Mouse (Mus musculus) liver, embryonic 12.5 days (tissue): ENCODE data around the gene Mospd3. TPM values are rescaled to one million over a fixed set of nuclear protein-coding genes. Genes with fewer than 3 reads are reported as not detected.

Experiments
- ATAC-seq: fragments of 200-750 bp; cut with Nextera tagmentation; 2 replicates; pipeline ENCODE4 v1.8.0; 2017; ENCODE audit warnings: moderate number of reproducible peaks, mild to moderate bottlenecking, moderate library complexity
- H3K27ac ChIP-seq: fragments of 300-500 bp; sonication (generic); 2 replicates; pipeline ENCODE4 v1.5.1; 2016; ENCODE audit warnings: mild to moderate bottlenecking
- H3K27me3 ChIP-seq: fragments of 300-500 bp; sonication (generic); replicated peaks from 2 replicates; pipeline ENCODE4 v1.6.1; 2016; ENCODE audit warnings: mild to moderate bottlenecking, moderate library complexity
- H3K36me3 ChIP-seq: fragments of 300-500 bp; sonication (generic); 2 replicates; pipeline ENCODE4 v1.6.1; 2016; ENCODE audit warnings: mild to moderate bottlenecking, moderate library complexity
- H3K4me1 ChIP-seq: fragments of 300-500 bp; sonication (generic); 2 replicates; pipeline ENCODE4 v1.6.1; 2016
- H3K4me2 ChIP-seq: fragments of 300-500 bp; sonication (generic); 2 replicates; pipeline ENCODE4 v1.6.1; 2016; ENCODE audit warnings: mild to moderate bottlenecking, moderate library complexity
- H3K4me3 ChIP-seq: fragments of 300-500 bp; sonication (generic); 2 replicates; pipeline ENCODE4 v1.5.1; 2016; ENCODE audit warnings: mild to moderate bottlenecking, moderate library complexity
- H3K9ac ChIP-seq: fragments of 300-500 bp; sonication (generic); 2 replicates; pipeline ENCODE4 v1.6.1; 2016; ENCODE audit warnings: mild to moderate bottlenecking, moderate library complexity
- H3K9me3 ChIP-seq: fragments of 300-500 bp; sonication (generic); replicated peaks from 2 replicates; pipeline ENCODE4 v1.6.1; 2016; ENCODE audit warnings: mild to moderate bottlenecking, moderate library complexity
- WGBS: fragments of 180-500 bp; shearing (Covaris S2); methylation state at CpG from one replicate; pipeline ENCODE4 v1.1.7; 2016; ENCODE audit not compliant: insufficient replicate concordance; 5-methylcytosine and 5-hydroxymethylcytosine counted together
- polyA plus RNA-seq: library from polyadenylated mRNA; unstranded; fragments of >200 nt; fragmentation: Nextera tagmentation; extraction: Ambion mirVana; gene quantifications from 2 replicates; pipeline ENCODE4 v1.2.1, GENCODE M21; 2016

The Mospd3 gene
- polyA plus RNA-seq, 1 experiment from 2014 or later, result 48.4 TPM

DNA sequence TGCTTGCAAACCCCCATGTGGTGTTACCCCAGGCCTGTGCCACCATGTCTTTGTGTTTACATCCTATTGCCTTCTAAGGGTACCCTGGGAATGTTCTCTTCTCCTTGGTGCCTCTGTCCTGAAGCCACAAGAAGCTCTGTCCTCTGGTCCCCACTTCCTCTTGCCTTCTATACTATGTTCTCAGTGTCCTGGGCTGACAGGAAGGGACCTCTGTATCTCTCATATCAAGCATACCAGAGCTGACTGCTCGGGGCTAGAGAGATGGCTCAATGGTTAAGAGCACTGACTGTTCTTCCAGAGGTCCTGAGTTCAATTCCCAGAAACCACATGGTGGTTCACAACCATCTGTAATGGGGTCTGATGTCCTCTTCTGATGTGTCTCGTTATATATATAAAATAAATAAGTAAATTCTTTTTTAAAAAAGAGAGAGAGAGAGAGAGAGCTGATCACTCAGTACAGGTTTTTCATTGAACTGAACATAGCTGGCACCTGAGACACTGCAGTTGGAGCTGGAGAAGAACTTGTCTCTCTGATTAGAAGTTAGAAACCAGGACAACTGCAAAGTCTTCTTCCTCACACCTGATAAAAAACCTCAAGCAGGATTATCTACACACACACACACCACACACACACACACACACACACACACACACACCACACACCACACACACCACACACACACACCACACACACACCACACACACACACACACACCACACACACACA lies 2.6 kb downstream of the Mospd3 start:
- no peak overlapping the region for H3K9ac ChIP-seq

DNA sequence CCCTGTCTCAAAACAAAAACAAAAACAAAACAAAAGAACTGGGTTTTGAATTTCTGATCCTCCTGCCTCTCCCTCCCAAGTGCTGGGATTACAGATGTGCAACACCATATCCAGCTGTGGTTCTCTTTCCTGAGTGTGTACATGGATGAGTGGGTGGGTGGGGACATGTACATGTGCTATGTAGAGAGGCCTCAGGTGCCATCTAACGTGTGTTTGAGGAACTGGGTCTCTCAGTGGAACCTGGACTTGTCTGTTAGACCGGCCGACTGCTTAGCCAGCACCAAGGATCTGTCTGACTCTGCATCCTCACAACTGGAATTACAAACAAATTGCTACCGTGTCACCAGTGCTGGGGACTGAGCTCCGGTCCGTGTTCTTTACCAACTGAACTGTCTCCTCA lies 3.2 kb downstream of the Mospd3 start:
- peaks cover 16% of the 10 kb centered on the region for H3K36me3 ChIP-seq
- H3K4me3 ChIP-seq, result no peak overlapping the region
- peaks cover 52% of the 10 kb centered on the region for H3K4me1 ChIP-seq
- 70% methylated on average over 6 of the region's 6 CpGs for WGBS
- H3K9me3 ChIP-seq, result no peaks in the 10 kb centered on the region
- H3K27me3 ChIP-seq, result no peaks in the 10 kb centered on the region
- ATAC-seq, result no peak
- no peak overlapping the region for H3K9ac ChIP-seq
- peak overlapping the region; percentile 76 for H3K27ac ChIP-seq
- H3K4me2 ChIP-seq, result peak overlapping the region; percentile 63

More for the DNA sequence above, 2.6 kb downstream of the Mospd3 start:
- WGBS, result 24% methylated on average over 2 of the region's 2 CpGs
- no peak for ATAC-seq
- Histone ChIP-seq H3K27me3 (no peaks in the 10 kb centered on the region), H3K36me3 (peaks cover 16% of the 10 kb centered on the region), H3K4me3 (no peak overlapping the region), H3K4me1 (peaks cover 58% of the 10 kb centered on the region), H3K9me3 (no peaks in the 10 kb centered on the region), H3K4me2 (peak overlapping the region; percentile 96), H3K27ac (peak overlapping the region; percentile 76)

GRCm38 (mm10) chr5:137596601-137597261 lies 4.1 kb downstream of the Mospd3 start:
- WGBS, result 29% methylated on average over 30 of the region's 30 CpGs
- no peaks in the 10 kb centered on the region for H3K9me3 ChIP-seq
- peaks cover 44% of the 10 kb centered on the region for H3K4me1 ChIP-seq
- H3K27me3 ChIP-seq, result no peaks in the 10 kb centered on the region
- no peak for ATAC-seq
- peak overlapping the region; percentile 33; the same call in 1 of the 2 replicates for H3K9ac ChIP-seq
- peak overlapping the region; percentile 76 for H3K27ac ChIP-seq
- H3K4me3 ChIP-seq, result peak overlapping the region; percentile 34
- H3K36me3 ChIP-seq, result peaks cover 16% of the 10 kb centered on the region
- peak overlapping the region; percentile 63 for H3K4me2 ChIP-seq

GRCm38 (mm10) chr5:137595921-137596320 lies 4.9 kb downstream of the Mospd3 start:
- WGBS, result 85% methylated on average over 7 of the region's 7 CpGs
- no peak overlapping the region for H3K9ac ChIP-seq
- H3K4me3 ChIP-seq, result no peak overlapping the region
- H3K4me2 ChIP-seq, result peak overlapping the region; percentile 63; the same call in 1 of the 2 replicates
- no peaks in the 10 kb centered on the region for H3K9me3 ChIP-seq
- peaks cover 40% of the 10 kb centered on the region for H3K4me1 ChIP-seq
- peaks cover 16% of the 10 kb centered on the region for H3K36me3 ChIP-seq
- H3K27ac ChIP-seq, result no peak overlapping the region
- no peaks in the 10 kb centered on the region for H3K27me3 ChIP-seq
- no peak for ATAC-seq

DNA sequence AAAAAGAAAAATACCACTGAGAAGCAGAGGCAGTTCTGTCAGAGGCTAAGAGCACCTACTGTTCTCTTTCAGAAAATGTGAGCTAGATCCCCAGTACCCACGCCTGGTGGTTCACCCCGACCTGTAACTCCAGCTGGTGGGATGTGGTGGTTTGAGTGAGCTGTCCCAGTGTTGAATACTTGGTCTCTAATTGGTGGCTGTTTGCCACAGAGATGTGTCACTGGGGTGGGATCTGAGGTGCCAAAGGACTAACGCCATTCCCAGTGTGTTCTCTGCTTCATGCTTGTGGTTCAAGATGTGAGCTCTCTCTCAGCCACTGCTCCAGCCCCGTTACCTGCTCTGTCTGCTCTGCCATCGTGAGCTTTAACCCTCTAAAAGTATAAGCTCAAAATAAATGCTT lies 10.4 kb downstream of the Mospd3 start:
- H3K36me3 ChIP-seq, result peaks cover 21% of the 10 kb centered on the region
- no peak for ATAC-seq
- no peak overlapping the region for H3K27ac ChIP-seq
- no peaks in the 10 kb centered on the region for H3K4me1 ChIP-seq
- no peak overlapping the region for H3K9ac ChIP-seq
- H3K4me3 ChIP-seq, result no peak overlapping the region
- no peak overlapping the region for H3K4me2 ChIP-seq
- WGBS, result 63% methylated on average over 5 of the region's 5 CpGs
- H3K27me3 ChIP-seq, result no peaks in the 10 kb centered on the region
- peaks cover 7% of the 10 kb centered on the region for H3K9me3 ChIP-seq

DNA sequence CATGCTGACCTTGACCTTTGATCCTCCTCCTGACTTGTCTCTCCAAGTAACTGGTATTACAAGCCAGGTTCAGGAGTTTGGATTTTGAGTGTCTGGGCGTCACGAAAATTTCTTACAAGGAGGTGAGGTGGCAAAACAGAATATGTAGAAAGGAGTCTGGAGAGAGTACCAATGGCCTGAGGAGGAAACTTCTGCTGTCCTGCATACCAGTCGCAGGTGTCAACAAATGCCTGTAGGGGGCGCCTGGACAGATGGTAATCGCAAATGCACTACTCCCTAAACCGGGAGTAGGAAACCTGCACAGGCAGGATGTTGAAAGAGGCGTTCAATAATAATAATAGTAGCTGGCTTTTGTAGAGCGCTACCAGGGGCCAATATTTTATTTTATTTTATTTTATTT lies 15.9 kb downstream of the Mospd3 start:
- WGBS, result 24% methylated on average over 8 of the region's 8 CpGs
- ATAC-seq, result no peak
- no peak overlapping the region for H3K4me3 ChIP-seq
- peaks cover 18% of the 10 kb centered on the region for H3K4me1 ChIP-seq
- H3K9me3 ChIP-seq, result peaks cover 7% of the 10 kb centered on the region
- peaks cover 21% of the 10 kb centered on the region for H3K27me3 ChIP-seq
- no peak overlapping the region for H3K9ac ChIP-seq
- peaks cover 59% of the 10 kb centered on the region for H3K36me3 ChIP-seq
- no peak overlapping the region for H3K27ac ChIP-seq
- no peak overlapping the region for H3K4me2 ChIP-seq

DNA sequence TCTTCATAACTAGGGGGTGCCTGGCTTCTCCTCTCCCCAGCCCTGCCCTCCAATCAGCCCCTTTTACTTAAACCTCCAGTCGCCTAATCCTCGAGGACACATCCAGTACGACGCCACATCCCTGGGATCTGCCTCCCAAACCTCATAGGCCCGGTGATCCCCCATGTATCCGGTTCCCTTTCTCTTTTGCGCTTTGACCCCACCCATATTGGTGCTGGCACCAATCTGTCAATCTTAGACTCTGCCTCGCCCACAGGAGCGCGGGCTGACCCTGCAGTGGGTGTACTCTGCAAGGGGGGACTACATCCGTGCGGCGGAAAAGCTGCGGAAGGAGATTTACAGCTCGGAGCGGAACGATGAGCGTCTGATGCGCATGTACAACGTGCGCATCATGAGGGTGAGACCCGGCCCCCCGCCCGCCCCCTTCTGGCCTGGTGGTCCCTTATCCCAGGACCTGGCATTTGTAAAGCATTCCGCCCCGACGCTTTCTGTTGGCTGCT lies 17.1 kb downstream of the Mospd3 start:
- no peak overlapping the region for H3K27ac ChIP-seq
- H3K36me3 ChIP-seq, result peaks cover 72% of the 10 kb centered on the region
- peak overlapping the region; percentile 40 for H3K4me2 ChIP-seq
- peaks cover 7% of the 10 kb centered on the region for H3K9me3 ChIP-seq
- ATAC-seq, result no peak
- peak overlapping the region; percentile 18 for H3K4me3 ChIP-seq
- no peak overlapping the region for H3K9ac ChIP-seq
- 31% methylated on average over 27 of the region's 27 CpGs for WGBS
- peaks cover 30% of the 10 kb centered on the region for H3K4me1 ChIP-seq
- H3K27me3 ChIP-seq, result peaks cover 21% of the 10 kb centered on the region

GRCm38 (mm10) chr5:137582702-137583101 lies 18.2 kb downstream of the Mospd3 start:
- peaks cover 21% of the 10 kb centered on the region for H3K27me3 ChIP-seq
- peaks cover 5% of the 10 kb centered on the region for H3K9me3 ChIP-seq
- H3K4me3 ChIP-seq, result no peak overlapping the region
- no peak overlapping the region for H3K4me2 ChIP-seq
- peaks cover 30% of the 10 kb centered on the region for H3K4me1 ChIP-seq
- peaks cover 79% of the 10 kb centered on the region for H3K36me3 ChIP-seq
- ATAC-seq, result no peak
- no peak overlapping the region for H3K27ac ChIP-seq
- H3K9ac ChIP-seq, result no peak overlapping the region
- 48% methylated on average over 8 of the region's 8 CpGs for WGBS

GRCm38 (mm10) chr5:137580246-137580645 lies 20.6 kb downstream of the Mospd3 start:
- no peaks in the 10 kb centered on the region for H3K9me3 ChIP-seq
- no peak for ATAC-seq
- 55% methylated on average over 6 of the region's 6 CpGs for WGBS
- H3K4me3 ChIP-seq, result no peak overlapping the region
- H3K36me3 ChIP-seq, result peaks cover 80% of the 10 kb centered on the region
- peaks cover 30% of the 10 kb centered on the region for H3K4me1 ChIP-seq
- no peak overlapping the region for H3K4me2 ChIP-seq
- H3K27me3 ChIP-seq, result peaks cover 21% of the 10 kb centered on the region
- H3K27ac ChIP-seq, result peak overlapping the region; percentile 21
- no peak overlapping the region for H3K9ac ChIP-seq

DNA sequence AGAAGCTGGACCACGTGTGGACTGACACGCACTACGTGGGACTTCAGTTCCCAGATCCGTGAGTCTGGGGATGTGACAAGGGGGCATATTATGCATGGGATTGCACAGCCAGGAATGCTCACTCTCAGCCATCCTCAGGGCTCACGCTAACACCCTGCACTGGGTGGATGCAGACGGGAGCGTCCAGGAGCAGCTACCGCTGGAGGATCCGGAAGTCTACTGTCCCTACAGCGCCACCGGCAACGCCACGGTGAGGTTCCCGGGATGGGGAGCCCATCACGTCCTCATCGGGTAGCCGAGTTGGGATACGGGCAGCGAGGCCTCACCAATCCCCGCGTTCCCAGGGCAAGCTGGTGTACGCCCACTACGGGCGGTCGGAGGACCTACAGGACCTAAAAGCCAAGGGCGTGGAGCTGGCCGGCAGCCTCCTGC lies 26.4 kb downstream of the Mospd3 start:
- H3K4me3 ChIP-seq, result peak overlapping the region; percentile 20
- H3K4me2 ChIP-seq, result peak overlapping the region; percentile 44
- ATAC-seq, result no peak
- no peak overlapping the region for H3K27ac ChIP-seq
- 33% methylated on average over 27 of the region's 27 CpGs for WGBS
- peaks cover 62% of the 10 kb centered on the region for H3K4me1 ChIP-seq
- H3K9ac ChIP-seq, result peak overlapping the region; percentile 19; the same call in 1 of the 2 replicates
- peaks cover 13% of the 10 kb centered on the region; the same call in 1 of the 2 replicates for H3K27me3 ChIP-seq
- no peaks in the 10 kb centered on the region for H3K9me3 ChIP-seq
- peaks cover 60% of the 10 kb centered on the region for H3K36me3 ChIP-seq

DNA sequence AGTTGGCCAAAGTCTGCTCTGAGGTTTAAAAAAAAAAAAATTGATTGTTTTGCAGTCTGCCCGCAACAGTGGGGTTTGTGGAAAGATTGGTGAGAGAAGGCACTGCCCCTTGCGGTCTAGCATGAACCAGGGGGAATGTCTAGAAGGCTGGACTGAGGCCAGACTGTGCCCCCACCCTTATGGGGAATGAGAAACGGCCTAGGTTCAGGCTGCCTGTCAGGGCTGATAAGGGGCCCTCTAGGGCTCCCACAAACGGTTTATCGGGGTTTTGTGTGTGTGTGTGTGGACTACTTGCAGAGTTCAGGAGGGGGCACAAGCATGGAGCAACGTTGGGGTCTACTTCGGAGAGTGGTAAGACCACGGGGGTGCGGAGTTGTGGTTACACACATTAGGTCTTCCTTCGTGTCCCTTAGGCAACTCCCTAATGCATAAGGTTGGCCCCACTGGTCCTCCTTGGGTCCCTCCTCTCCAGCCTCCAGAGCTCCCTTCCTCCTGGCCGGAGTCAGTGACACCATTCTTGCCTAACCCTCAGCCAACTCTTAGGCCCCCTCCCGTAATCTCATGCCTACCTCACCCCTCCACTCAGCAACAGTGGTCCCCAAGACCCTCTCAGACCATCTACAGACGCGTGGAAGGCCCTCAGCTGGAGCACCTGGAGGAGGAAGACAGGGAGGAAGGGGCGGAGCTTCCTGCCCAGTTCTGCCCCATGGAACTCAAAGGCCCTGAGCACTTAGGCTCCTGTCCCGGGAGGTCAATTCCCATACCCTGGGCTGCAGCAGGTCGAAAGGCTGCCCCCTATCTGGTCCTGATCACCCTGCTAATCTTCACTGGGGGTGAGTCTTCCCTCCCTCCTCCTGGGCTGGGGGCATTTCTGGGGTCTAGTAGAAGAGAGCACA lies 29.9 kb downstream of the Mospd3 start:
- ATAC-seq, result peak; percentile 93
- Histone ChIP-seq H3K27me3 (peaks cover 28% of the 10 kb centered on the region; the same call in 1 of the 2 replicates), H3K36me3 (peaks cover 26% of the 10 kb centered on the region), H3K27ac (peak overlapping the region; percentile 94), H3K9ac (peak overlapping the region; percentile 78), H3K9me3 (no peaks in the 10 kb centered on the region; the same call in 1 of the 2 replicates), H3K4me3 (peak overlapping the region; percentile 68), H3K4me2 (peak overlapping the region; percentile 92), H3K4me1 (peaks cover 74% of the 10 kb centered on the region)
- WGBS, result 15% methylated on average over 17 of the region's 17 CpGs
